Comparison of ENCODE assay signal across 8 mouse cellular contexts in genomic region chr16:44716305-44717140, GRCm38 (mm10). TPM values are rescaled to one million over a fixed set of nuclear protein-coding genes. Genes with fewer than 3 reads are reported as not detected.
DNase-seq lines count a peak whose midpoint lies in the region; ATAC-seq lines count a peak whose summit lies in the region.

No protein-coding gene starts in this region.

- 0 out of 2 replicates have a peak overlapping the region, but pooled peaks have one; percentile 1 for H3K4me2 ChIP-seq in embryonic facial prominence, embryonic 15.5 days (replicated peaks)
- peak overlapping the region; percentile 9; the same call in 1 of the 2 replicates for H3K4me2 ChIP-seq in hindbrain, embryonic 16.5 days (ENCODE audit: low read length)
- H3K4me2 ChIP-seq in lung, embryonic 15.5 days = no peak overlapping the region

- H3K9me3 ChIP-seq in embryonic facial prominence, embryonic 15.5 days (replicated peaks) = no peaks in the 10 kb centered on the region
- no peaks in the 10 kb centered on the region for H3K9me3 ChIP-seq in hindbrain, embryonic 16.5 days (ENCODE audit: control insufficient read depth, low read length)
- H3K9me3 ChIP-seq in lung, embryonic 15.5 days = no peaks in the 10 kb centered on the region

- no peaks in the 10 kb centered on the region for H3K27me3 ChIP-seq in embryonic facial prominence, embryonic 15.5 days
- H3K27me3 ChIP-seq in hindbrain, embryonic 16.5 days (replicated peaks; ENCODE audit: control insufficient read depth, insufficient read depth, low read length) = no peaks in the 10 kb centered on the region
- no peaks in the 10 kb centered on the region for H3K27me3 ChIP-seq in lung, embryonic 15.5 days

- 24% methylated on average over 10 of the region's 10 CpGs for WGBS in embryonic facial prominence, embryonic 15.5 days
- WGBS in hindbrain, embryonic 16.5 days = 28% methylated on average over 10 of the region's 10 CpGs
- 30% methylated on average over 10 of the region's 10 CpGs for WGBS in lung, embryonic 15.5 days

- no peak overlapping the region for H3K9ac ChIP-seq in embryonic facial prominence, embryonic 15.5 days
- no peak overlapping the region for H3K9ac ChIP-seq in hindbrain, embryonic 16.5 days (ENCODE audit: low read depth, low read length)
- no peak overlapping the region for H3K9ac ChIP-seq in lung, embryonic 15.5 days

- H3K4me3 ChIP-seq in embryonic facial prominence, embryonic 15.5 days (replicated peaks) = no peak overlapping the region
- H3K4me3 ChIP-seq in hindbrain, embryonic 16.5 days (ENCODE audit: low read length) = no peak overlapping the region
- H3K4me3 ChIP-seq in lung, embryonic 15.5 days = no peak overlapping the region

- peak overlapping the region; percentile 73 for H3K27ac ChIP-seq in embryonic facial prominence, embryonic 15.5 days (replicated peaks)
- peak overlapping the region; percentile 56 for H3K27ac ChIP-seq in hindbrain, embryonic 16.5 days (ENCODE audit: low read depth, low read length)
- peak overlapping the region; percentile 20; the same call in 1 of the 2 replicates for H3K27ac ChIP-seq in lung, embryonic 15.5 days

- H3K4me1 ChIP-seq in embryonic facial prominence, embryonic 15.5 days = no peaks in the 10 kb centered on the region
- no peaks in the 10 kb centered on the region; the same call in 1 of the 2 replicates for H3K4me1 ChIP-seq in hindbrain, embryonic 16.5 days (ENCODE audit: control insufficient read depth, insufficient read depth, low read depth, low read length)
- H3K4me1 ChIP-seq in lung, embryonic 15.5 days = peaks cover 8% of the 10 kb centered on the region; the same call in 1 of the 2 replicates

- DNase-seq in layer of hippocampus, adult 11-12 months (ENCODE audit: low spot score) = peak; percentile 38
- DNase-seq in layer of hippocampus, adult 8-10 months (ENCODE audit: low spot score in 2 of 2) = no peak
- DNase-seq in ZHBTc4 (ENCODE audit: low read depth, low spot score) = peak; percentile 37
- DNase-seq in retina, postnatal 1 day = peak; percentile 75
- no peak for DNase-seq in frontal cortex, postnatal 14 days (ENCODE audit: low spot score in 2 of 2)

- ATAC-seq in embryonic facial prominence, embryonic 15.5 days (ENCODE audit: insufficient number of reproducible peaks, low FRiP score, low TSS enrichment, low read depth) = peak; percentile 75
- peak; percentile 86 for ATAC-seq in hindbrain, embryonic 16.5 days
- ATAC-seq in lung, embryonic 15.5 days (ENCODE audit: borderline replicate concordance, extremely low read depth, low FRiP score, low TSS enrichment) = no peak

- H3K36me3 ChIP-seq in embryonic facial prominence, embryonic 15.5 days = no peaks in the 10 kb centered on the region
- no peaks in the 10 kb centered on the region for H3K36me3 ChIP-seq in hindbrain, embryonic 16.5 days (ENCODE audit: control insufficient read depth, insufficient read depth, low read length)
- H3K36me3 ChIP-seq in lung, embryonic 15.5 days = no peaks in the 10 kb centered on the region

RNA-seq across cellular contexts. Expression of gene Nepro, which starts 7.6 kb away (rescaled TPM):
- total RNA-seq in layer of hippocampus, adult 8-10 months (2022) = 1 to 10 TPM; 5.0 to 9.0 (median 6.0) TPM
- polyA plus RNA-seq in embryonic facial prominence, embryonic 15.5 days (2015; fragmentation: Nextera tagmentation; extraction: Ambion mirVana) = 7.3 and 7.9 TPM in 2 replicates
- 3.2 and 4.7 TPM in 2 replicates for polyA plus RNA-seq in hindbrain, embryonic 16.5 days (2015; fragmentation: Nextera tagmentation; extraction: Ambion mirVana)
- polyA plus RNA-seq in lung, embryonic 15.5 days (2015; fragmentation: Nextera tagmentation; extraction: Ambion mirVana) = 9.5 and 9.8 TPM in 2 replicates

RNA-seq across cellular contexts. Expression of gene Gtpbp8, which starts 29.6 kb away (rescaled TPM):
- 10 to 100 TPM; 20.8 to 27.8 (median 26.8) TPM for total RNA-seq in layer of hippocampus, adult 8-10 months (2022)
- polyA plus RNA-seq in embryonic facial prominence, embryonic 15.5 days (2015; fragmentation: Nextera tagmentation; extraction: Ambion mirVana) = 21.0 and 24.7 TPM in 2 replicates
- 35.4 and 36.2 TPM in 2 replicates for polyA plus RNA-seq in hindbrain, embryonic 16.5 days (2015; fragmentation: Nextera tagmentation; extraction: Ambion mirVana)
- 25.9 and 31.3 TPM in 2 replicates for polyA plus RNA-seq in lung, embryonic 15.5 days (2015; fragmentation: Nextera tagmentation; extraction: Ambion mirVana)

RNA-seq across cellular contexts. Expression of gene Cd200r1, which starts 49.0 kb away (rescaled TPM):
- under 1 TPM in 3 of 4 experiments, not detected in 1; 0.25 to 0.64 (median 0.56) TPM for total RNA-seq in layer of hippocampus, adult 8-10 months (2022)
- 1.6 and 2.1 TPM in 2 replicates for polyA plus RNA-seq in embryonic facial prominence, embryonic 15.5 days (2015; fragmentation: Nextera tagmentation; extraction: Ambion mirVana)
- polyA plus RNA-seq in hindbrain, embryonic 16.5 days (2015; fragmentation: Nextera tagmentation; extraction: Ambion mirVana) = 0.31 and 0.96 TPM in 2 replicates
- polyA plus RNA-seq in lung, embryonic 15.5 days (2015; fragmentation: Nextera tagmentation; extraction: Ambion mirVana) = 1.3 and 1.5 TPM in 2 replicates

Comparison
In these comparisons a context has a peak if more than half of its experiments do, and no peak if none do; other contexts are left out.
1. DNase-seq: peak in layer of hippocampus, adult 11-12 months (single experiment), ZHBTc4 (single experiment) and retina, postnatal 1 day (single experiment); none in layer of hippocampus, adult 8-10 months (0 of 2) and frontal cortex, postnatal 14 days (0 of 2).
2. H3K27ac ChIP-seq: peak in every context shown above with its lines; median percentile 73 in embryonic facial prominence, embryonic 15.5 days; 56 in hindbrain, embryonic 16.5 days; 20 in lung, embryonic 15.5 days.